Mouse (Mus musculus) thymus, adult 2 months (tissue): ENCODE measurements at regions not wholly inside any gene's neighbourhood (a gene's known extent, or its start where the extent isn't known, plus 50 kb on each side); places are given as distances from the start of the nearest gene placed in this dataset.

Source experiments
- DNase-seq: peaks from one replicate; pipeline ENCODE4 v3.0.0; 2021
- H3K27ac ChIP-seq: fragments of 200-500 bp; 2 replicates; pipeline ENCODE4 v1.5.1; 2012; ENCODE audit warnings: low read length, control low read depth; ENCODE audit not compliant: control insufficient read depth, insufficient read depth
- H3K27me3 ChIP-seq: fragments of 200-500 bp; 2 replicates; pipeline ENCODE4 v1.6.1; 2012; ENCODE audit warnings: mild to moderate bottlenecking, low read length, moderate library complexity, mixed read lengths; ENCODE audit not compliant: control insufficient read depth, insufficient read depth
- H3K36me3 ChIP-seq: fragments of 200-500 bp; 2 replicates; pipeline ENCODE4 v1.6.1; 2012; ENCODE audit warnings: mild to moderate bottlenecking, low read length, moderate library complexity; ENCODE audit not compliant: control insufficient read depth, insufficient read depth
- H3K4me1 ChIP-seq: fragments of 200-500 bp; replicated peaks from 2 replicates; pipeline ENCODE4 v1.6.1; 2012; ENCODE audit warnings: low read length; ENCODE audit not compliant: control insufficient read depth, insufficient read depth
- H3K4me3 ChIP-seq: fragments of 200-500 bp; 2 replicates; pipeline ENCODE4 v1.5.1; 2012; ENCODE audit warnings: mild to moderate bottlenecking, low read length, control low read depth, moderate library complexity; ENCODE audit not compliant: control insufficient read depth, insufficient read depth
- CTCF ChIP-seq: fragments of 200-500 bp; IDR thresholded peaks from 2 replicates; pipeline ENCODE4 v1.5.1; 2012; ENCODE audit warnings: mild to moderate bottlenecking, control low read depth, low read length, moderate library complexity, borderline replicate concordance; ENCODE audit not compliant: control insufficient read depth, poor library complexity, insufficient read depth; ENCODE audit errors: extremely low read depth
- POLR2A ChIP-seq: fragments of 200-500 bp; IDR thresholded peaks from 2 replicates; pipeline ENCODE4 v1.6.1; 2012; ENCODE audit warnings: mild to moderate bottlenecking, low read length, control low read depth, moderate library complexity; ENCODE audit not compliant: control insufficient read depth, poor library complexity, insufficient read depth; ENCODE audit errors: extremely low read depth
- WGBS: fragments of 180-500 bp; shearing (Covaris S2); methylation state at CpG from one replicate; pipeline ENCODE4 v1.1.7; 2018; 5-methylcytosine and 5-hydroxymethylcytosine counted together

DNA sequence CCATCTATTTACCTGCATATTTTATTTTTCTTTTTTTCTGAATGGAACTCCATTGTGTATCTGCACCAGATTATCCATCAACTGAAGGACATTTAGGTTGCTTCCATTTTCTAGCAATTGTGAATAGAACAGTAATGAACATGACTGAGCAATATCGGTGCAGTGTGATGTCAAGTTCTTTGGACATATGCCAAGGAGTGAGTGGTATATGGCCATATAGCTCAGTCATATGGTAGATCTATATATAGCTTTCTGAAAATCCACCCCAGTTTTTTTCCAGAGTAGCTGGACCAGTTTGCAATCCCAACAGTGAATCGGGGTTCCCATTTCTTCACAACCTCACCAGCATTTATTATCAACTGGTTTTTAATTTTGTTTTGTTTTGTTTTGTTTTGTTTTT lies 52.0 kb upstream of the Tent5a start:
- H3K27me3 ChIP-seq: no peaks in the 10 kb centered on the region
- TF ChIP-seq POLR2A (no peak), CTCF (no peak)
- H3K4me1 ChIP-seq: no peaks in the 10 kb centered on the region
- no peak for DNase-seq
- no peaks in the 10 kb centered on the region for H3K36me3 ChIP-seq
- no peak overlapping the region for H3K4me3 ChIP-seq
- WGBS: 94% methylated on average over 2 of the region's 2 CpGs
- H3K27ac ChIP-seq: no peak overlapping the region
